Mouse (Mus musculus) embryo, embryonic 11 days (tissue): ENCODE measurements around the gene Olfr279.

Experiments used
- DNase-seq: peaks from one replicate; pipeline ENCODE4 v3.0.0-alpha.2; 2015

The Olfr279 gene

DNA sequence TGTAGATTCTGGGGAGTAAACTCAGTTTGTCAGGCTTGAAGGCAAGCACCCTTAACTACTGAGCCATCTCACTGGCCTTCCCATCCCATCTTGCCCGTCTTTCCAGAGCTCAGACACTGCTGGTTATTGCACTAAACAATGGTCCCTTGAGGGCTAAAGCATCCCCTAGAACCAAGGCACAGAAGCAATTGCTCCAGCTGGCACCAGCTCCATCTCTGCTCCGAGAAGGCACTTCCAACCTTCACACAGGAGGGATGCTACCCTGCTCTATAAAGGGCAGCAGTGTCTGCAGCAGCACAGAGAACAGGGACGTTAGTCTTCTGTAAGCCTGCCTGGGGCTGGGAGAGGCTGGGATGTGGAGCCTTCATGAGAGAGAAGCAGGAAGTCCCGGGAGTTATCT is at the start of gene Olfr279:
TSS of gene Olfr279 (plus strand) at position 301 of the 400 bp plus-strand sequence.
- no peak for DNase-seq

DNA sequence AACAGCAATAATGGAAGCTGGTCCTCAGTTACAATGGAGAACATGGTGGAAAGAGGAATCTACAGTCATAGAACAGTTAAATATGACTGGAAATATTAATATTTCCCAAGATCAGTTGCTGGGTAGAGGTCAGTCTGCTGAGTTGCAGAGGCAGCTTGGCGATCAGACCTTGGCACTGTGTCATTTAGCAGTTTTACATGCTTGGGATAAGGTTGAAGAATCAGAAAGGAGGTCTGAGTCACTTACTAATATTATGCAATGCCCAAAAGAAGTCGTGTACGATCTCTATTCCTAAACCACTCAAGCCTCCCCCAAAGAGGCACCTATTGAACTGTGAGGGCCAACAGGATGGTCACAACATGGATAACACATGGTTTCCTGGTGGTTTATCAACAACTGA is 47.6 kb upstream of the Olfr279 start:
- no peak for DNase-seq

DNA sequence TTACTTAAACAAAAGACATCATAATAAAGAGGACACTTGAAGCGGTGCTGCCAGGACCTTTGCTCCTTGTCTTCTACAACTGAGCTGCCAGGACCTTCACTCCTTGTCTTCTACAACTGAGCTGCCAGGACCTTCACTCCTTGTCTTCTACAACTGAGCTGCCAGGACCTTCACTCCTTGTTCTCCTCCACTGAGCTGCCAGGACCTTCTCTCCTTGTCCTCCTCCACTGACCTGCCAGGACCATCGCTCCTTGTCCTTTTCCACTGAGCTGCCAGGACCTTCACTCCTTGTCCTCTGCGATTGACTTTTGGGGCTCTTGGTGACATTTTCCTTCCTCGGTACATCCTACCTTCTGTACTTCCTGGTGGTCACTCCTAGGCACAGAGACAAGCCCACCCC is 43.7 kb upstream of the Olfr279 start:
- DNase-seq: peak; percentile 28

DNA sequence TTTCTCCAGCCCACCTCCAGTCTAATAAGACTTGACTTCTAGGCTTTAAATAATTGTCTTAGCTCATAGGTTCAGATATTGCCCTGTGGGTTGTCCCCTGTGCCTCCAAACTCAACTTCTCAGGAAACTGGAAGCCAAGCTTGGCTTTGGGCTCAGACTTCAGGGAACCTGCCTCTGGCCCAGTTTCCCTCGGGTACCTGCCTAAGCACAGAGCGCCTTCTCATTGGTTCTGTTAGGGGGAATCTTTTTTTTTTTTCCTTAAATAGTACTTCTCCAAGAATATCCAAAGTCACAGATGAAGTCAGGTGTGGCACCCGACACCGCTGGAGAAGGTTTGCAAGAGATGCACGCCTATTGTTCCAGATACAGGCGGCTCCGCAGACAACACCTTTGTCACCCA is 39.9 kb upstream of the Olfr279 start, which contains the start of gene Olfr281:
TSS of gene Olfr281 (plus strand) at position 301 of the 400 bp plus-strand sequence.
- no peak for DNase-seq

DNA sequence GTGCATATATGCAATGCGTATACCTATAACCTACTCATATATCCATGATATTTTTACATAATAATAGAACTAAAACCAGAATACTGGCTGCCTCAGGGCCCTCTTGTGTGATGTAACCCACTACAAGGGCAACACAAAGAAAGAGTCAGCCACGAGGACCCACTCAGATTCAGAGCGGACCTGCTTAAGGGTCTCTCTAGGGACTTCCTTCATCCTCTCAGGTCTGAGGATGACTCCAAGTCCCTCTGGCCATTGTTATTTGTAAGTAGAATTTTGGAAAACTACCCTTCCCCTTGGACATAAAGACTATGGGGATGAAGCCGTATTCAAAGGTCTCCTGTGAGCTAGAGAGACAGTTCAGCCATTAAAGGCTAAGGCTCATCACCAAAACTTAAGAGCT is 22.6 kb upstream of the Olfr279 start, which contains the start of gene OR5BS1P:
TSS of gene OR5BS1P (plus strand) at position 301 of the 400 bp plus-strand sequence.
- no peak for DNase-seq

DNA sequence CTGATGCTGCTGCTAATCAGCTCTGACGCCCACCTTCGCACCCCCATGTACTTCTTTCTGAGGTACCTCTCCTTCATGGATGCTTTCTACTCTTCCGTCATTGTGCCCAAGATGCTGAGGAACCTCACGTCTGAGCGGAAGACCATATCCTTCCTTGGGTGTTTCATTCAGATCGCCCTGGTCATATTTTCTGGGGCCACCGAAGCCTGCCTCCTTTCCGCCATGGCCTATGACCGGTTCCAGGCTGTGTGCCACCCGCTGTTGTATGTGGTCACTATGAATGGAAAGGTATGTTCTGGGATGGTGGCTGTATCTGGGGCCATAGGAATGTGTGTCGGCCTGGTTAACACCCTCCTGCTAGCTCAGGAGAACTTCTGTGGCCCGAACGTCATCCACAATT is 20.7 kb upstream of the Olfr279 start:
- no peak for DNase-seq

DNA sequence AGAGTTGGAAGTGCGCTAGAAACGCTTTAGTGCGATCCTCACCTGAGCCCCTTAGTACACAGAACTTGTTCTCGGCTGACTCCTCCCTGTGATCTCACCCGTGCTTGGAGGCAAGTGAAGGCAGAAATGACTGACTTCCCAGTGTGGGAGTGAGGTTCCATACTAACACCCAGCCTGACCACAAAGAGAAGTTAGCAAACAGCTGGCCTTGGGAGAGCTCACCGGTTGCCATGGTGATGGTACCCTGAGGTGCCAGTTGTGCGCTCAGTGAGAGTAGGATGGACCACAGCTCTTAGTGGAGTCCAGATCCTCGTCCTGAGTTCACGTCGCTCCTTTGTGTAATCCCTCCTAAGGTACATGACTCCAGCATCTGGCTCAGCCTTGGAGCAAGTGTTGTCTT is 17.2 kb upstream of the Olfr279 start:
- DNase-seq: no peak

DNA sequence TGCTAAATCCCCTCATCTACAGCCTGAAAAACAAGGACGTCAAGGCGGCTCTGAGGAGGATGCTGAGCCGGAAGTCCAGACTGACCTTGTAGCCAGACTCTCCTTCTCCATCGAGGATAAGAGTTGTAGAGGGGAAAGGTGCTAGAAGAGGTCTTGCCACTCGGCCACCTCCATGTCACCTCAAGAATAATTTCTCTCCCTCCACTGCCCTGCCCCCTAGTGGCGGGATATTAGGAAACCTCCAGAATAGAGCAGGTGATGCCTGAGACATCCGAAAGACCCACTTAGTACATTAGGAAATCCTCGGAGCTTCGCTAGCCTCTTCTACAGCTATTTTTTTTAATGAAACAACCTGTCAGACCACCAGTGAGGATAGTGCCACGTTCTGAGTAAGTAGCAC is 16.8 kb upstream of the Olfr279 start:
- peak; percentile 61 for DNase-seq

DNA sequence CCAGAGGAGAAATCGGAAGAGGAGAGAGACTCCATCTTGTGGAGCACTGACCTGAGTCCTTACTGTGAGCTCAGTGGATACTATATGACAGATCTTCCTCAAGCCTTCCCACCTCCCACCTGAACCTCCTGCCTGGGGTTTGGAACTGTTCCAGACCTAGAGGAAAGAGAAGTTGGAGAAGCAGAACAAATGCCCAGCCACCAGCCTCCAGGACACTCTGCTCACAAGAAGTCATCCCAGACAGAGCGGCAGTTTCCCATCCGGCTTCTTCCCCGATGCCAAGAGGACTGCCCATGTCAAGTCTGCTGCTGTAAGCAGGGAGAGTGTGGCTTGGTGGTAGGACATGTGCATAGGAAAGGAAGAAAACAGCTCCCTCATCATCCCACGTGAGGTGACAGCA is 15.9 kb upstream of the Olfr279 start:
- no peak for DNase-seq

DNA sequence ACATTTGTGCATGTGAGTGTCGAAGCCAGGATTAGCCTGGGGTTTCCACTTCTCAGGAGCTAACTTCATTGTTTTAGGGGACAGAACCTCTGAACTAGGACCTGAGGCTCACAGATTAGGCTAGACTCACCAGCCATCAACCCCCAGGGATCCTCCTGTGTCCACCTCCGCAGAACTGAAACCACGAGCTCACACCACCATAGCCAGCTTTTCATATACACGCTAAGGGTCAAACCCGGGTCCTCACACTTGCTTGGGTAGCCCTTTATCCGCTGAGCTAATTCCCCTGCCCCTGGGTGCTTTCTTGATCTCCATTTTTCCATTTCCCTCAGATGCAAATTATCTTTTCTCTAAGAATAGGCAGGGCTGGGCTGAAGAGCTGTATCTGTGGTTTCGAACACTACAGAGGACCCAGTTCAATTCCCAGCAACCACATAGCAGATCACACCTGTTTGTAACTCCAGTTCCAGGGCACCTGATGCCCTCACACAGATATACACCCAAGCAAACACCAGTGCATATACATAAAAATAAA is 12.6 kb upstream of the Olfr279 start:
- DNase-seq: no peak

DNA sequence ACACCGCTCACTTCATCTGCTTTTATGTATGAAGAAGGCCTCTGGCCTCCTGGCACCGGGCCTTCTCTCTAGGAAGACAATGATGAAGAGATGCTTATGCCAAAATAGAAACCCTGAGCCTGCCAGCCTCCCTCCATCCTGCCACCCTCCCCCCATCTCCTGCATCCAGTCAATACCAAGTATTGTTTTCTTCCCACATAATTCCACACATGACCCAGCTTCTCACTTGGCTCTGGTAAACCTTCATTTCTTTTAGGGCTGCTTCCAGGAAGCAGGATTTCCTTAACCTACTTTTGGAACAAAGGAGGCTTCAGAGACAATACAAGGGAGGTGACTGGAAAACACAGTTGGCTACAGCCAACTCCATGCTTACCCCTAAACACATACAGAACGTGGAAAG is 9.5 kb upstream of the Olfr279 start, which contains the start of gene Lalba:
TSS of gene Lalba (minus strand) at position 21 of the 400 bp plus-strand sequence.
- DNase-seq: no peak

DNA sequence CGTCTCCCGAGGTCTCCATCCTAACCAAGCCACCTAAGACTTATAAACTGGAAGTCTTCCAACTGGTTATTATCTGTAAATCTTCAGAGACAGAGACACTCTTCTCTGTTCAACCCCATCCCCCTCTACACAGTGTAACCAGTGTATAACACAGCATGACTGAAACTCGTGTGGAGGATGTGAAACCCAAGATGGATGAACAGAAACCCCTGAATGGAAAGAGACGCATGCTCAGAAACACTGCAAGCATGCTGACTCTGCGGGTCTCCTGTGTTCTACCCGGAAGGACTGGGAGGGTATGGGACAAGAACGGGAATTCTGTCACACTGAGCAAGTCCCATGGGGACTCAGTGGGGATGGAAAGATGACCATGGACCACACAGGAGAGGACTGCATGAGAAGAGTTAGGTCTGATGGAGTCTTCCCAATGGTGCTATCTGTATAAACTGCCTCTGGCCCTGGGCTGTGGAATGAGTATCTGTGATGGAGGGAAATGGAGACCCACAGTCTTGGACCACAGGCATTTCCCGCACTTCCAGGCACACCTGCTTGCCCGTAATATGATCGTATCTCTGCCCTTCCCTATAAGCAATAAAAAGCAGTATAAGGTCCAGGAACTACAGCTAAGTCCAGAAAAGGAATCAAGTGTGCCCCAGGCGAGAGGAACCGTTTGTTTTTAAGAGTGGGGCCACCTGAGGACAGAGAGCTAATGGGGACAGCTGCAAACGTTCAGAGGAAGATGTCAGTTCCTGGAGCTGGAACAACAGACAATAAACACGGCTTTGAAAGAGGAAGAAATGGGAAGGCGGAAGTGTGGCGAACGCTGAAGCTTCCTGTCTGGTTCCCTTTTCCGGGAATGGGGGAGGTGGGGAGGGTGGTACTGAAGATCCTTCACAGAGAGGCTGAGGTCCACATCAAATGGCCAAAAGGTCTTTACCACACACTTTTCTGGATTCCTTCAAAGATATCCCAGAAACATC is 8.0 kb upstream of the Olfr279 start:
- DNase-seq: no peak

DNA sequence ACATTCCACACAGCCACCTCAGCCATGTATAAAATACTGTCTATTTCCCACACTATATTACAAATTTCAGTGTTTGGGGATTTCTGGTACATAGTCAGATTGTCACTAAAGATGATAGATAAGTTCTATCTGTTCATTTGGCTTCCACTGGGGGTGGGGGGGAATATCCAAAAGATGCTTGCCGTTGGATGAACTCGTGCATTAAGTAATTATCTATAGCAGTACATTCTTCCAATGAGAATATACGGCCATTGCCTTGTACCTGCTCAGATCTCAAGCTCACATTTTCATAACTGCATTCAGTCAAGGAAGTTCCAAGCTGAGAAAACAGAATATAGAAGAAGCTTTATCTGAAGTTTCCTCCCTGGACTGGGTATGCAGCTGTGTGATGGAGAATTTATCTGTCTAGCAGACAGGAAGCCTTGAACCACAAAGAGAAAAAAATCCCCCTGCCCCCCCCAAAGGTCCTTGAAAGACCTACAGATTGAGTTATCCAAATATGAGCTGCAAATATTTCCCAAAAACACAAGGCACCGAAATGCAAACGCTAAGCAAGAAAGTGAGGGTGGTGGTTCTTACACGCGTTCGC is 5.7 kb upstream of the Olfr279 start:
- no peak for DNase-seq

DNA sequence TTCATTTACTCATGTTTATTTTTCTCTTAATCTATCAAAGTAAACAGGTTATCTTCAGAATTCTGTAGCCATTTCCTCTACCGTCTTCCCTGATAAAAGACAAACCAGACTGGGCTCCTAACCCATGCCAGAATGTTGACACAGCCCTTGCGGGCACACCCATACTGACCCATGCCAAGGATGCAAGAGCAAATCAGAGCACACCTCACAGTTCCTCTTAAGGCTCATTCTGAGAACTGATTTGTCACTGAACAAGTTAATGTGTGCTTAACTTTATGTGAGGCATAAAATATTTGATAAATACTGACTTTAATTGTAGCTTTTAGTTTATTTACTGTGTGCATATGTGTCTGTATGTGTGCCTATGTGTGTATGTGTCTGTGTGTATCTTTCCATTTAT is 870 bp upstream of the Olfr279 start:
- no peak for DNase-seq

DNA sequence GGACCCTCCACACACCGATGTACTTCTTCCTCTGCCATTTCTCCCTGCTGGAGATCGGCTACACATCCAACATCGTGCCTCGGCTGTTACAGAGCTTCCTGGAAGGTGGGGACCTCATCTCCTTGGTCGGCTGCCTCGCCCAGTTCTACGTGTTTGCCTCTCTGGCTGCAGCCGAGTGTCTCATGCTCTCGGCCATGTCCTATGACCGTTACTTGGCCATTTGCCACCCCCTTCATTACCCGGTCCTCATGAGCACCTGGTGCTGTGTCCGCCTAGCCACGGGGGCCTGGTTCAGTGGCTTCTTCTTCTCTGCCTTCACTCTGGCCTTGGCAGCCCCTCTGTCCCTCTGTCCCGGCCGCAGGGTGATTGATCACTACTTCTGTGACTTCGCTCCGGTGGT is 5.4 kb downstream of the Olfr279 start:
- DNase-seq: no peak

DNA sequence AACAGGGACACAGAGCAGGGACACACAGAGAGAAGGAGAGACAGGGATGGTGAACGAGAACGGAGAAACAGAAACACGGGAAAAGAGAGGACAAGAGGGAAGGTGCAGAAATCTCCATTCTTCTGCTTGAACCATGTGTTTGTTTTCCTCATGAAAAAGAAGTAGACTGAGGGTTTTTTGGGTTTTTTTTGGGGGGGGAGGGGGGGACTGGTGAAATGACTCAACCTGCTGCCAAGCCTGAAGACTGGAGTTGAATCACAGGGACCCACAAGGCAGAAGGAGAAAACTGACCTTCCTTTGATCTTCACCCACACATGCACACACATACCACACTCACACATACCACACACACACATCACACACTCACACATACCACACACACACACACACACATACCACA is 11.1 kb downstream of the Olfr279 start:
- no peak for DNase-seq

DNA sequence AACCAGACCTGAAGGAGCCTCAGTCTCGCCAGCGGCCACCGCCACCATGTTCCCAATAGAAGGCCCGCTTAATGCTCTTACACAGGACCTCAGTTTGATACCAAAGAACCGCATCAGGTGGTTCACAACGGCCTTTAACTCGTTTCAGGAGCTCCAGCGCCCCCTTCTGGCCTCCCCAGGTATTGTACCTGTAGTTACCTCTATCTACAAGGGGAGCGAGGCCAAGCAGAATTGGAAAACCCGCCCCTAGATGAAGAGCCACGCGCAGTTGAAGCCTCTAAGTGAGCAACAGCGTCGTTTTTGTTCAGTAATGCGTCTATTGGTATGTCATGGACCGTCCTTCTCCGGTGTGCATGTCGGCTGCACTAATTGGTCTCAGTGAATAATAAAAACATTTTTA is 12.3 kb downstream of the Olfr279 start:
- DNase-seq: peak; percentile 81

DNA sequence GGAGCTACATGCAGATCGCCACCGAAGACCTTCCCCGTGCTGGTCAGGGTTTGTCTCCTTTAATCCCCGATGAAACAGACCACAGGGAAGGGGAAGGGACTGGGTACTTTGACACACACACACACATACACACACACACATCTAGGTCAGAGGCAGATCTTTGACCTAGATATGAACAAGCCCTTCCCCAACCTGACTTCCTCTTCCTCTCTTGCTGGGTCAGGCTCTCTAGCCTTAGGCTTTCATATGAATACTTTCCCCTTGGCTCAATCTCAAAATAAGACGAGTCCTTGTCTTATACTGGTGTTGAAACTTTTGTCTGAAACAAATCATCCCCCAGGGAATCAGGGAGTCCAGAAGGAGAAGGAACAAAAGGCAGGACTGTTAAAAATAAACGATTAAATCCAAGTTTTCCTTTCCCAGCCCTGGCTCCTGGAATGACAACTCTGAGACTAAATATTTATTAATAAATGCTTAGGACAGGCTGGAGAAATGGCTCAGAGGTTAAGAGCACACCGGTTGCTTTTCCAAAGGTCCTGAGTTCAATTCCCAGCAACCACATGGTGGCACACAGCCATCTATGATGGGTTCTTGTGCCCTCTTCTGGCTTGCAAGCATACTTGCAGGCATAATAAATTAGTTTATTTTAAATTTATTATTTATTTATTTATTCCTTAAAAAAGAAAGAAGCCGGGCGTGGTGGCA is 14.2 kb downstream of the Olfr279 start:
- no peak for DNase-seq

DNA sequence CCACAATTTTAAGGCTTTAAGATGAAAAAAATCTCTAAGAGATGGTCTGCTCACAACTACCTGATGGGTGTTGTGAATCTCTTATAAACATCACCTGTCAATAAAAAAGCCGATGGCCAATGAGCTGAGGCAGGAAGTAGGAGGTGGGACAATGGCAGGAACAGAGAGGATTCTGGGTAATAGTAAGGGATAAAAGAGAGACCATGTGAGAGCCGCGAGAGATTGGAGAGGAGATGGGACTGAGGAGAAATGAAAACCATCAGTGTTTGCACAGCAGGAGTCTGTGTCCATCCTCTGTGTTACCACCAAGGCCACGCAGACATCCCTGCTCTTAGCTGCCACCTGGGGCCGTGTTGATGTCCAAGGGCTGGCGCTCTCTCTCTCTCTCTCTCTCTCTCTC is 15.1 kb downstream of the Olfr279 start:
- DNase-seq: no peak

DNA sequence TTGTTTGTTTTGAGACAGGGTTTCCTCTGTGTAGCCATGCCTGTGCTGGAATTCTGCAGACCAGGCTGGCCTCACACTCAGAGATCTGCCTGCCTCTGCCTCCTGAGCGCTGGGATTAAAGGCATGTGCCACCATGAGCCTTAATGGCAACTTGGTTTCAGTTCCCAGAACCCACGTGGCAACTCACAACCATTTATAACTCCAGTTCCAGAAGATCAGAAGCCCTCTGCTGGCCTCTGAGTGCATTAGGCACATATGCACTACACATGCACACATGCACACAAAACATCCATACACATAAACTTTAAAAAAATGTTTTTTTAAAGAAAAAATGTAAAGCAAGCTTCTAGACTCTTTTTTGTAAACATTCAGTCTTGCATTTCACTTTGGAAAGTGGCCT is 17.2 kb downstream of the Olfr279 start:
- no peak for DNase-seq

DNA sequence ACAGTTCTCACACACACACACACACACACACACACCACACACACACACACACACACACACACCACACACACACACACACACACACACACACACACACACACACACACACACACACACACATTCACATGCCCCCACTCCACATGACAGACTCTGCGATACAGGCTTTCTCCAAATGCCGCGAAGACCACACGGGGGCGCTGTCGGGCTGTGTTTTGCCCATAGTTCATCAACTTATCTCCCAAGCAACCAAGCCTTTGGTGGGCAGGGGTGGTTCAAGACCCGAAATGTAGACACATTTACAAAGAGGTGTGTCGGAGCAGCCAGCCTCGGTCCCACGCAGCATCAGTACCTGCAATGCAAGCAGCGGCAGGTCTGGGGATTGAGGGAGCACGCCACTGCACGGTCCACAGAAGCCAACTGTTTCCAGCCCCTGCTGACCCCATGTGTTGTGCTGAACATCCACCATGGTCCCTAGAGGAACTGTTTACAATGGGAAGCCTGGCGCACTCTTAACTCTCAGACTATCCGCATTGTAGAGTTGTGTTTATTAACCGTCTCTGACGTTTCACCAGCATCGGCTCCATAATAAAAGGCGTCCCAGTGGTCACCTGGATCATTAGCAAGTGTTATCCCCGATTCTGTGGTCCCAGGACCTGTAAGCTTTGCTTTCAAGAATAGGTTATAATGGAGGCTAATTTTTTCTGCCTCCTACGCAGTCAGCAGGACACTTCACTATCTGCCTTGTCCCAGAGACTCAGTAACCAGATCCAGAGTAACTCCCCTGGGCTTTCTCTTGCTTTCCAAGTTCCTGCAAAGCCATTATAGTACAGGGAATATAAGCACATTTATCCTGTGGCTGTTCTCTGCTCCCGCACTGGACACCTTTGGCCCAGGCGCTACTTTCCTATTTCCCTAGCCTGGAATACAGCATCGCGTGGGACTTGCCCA is 18.5 kb downstream of the Olfr279 start:
- peak; percentile 87 for DNase-seq

DNA sequence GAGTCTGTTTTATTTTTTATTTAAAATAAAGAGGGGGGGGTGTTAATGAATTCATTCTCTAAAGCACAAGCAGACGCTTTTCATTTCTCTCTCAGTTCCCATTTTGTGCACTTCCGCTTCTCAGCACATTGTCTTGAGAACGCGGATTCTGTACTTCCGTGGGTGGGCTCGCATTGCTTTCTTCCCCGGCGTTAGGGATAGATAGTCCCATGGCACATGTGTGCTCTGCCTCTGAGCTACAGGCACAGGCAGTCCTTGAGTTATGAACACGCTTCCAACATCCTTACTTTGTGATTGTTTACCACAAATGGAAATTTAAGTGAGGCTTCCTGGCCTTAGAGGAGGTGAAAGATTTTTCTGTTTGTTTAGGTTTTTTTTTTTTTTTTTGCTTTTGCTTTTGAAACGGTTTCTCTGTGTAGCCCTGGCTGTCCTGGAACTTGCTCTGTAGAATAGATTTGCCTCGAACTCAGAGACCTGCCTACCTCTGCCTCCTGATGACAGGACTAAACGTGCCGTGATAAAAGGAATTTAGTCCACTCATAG is 19.3 kb downstream of the Olfr279 start:
- no peak for DNase-seq
